ENCODE assay signal across 21 mouse cellular contexts in genomic region chr2:131477917-131478316, GRCm38 (mm10).
"Had no signal": no experiment of that assay in that cellular context is flagged by ENCODE, and none has a peak within 500 bp of the region (broad histone marks: within the 10 kb centered on the region; RNA-seq: fewer than 3 reads in every experiment).

No protein-coding gene starts in this region.

- H3K36me3 ChIP-seq: limb, embryonic 13.5 days; liver, embryonic 12.5 days; liver, embryonic 15.5 days; lung, embryonic 15.5 days; midbrain, embryonic 10.5 days; neural tube, embryonic 13.5 days; stomach, embryonic 15.5 days had no signal

- H3K4me3 ChIP-seq: limb, embryonic 13.5 days; liver, embryonic 12.5 days; liver, embryonic 15.5 days; lung, embryonic 15.5 days; megakaryocyte, embryonic 14.5 days; midbrain, embryonic 10.5 days; neural tube, embryonic 13.5 days; stomach, embryonic 15.5 days had no signal

- H3K27me3 ChIP-seq: limb, embryonic 13.5 days; lung, embryonic 15.5 days; neural tube, embryonic 13.5 days; stomach, embryonic 15.5 days had no signal

- H3K4me2 ChIP-seq: limb, embryonic 13.5 days; liver, embryonic 12.5 days; liver, embryonic 15.5 days; lung, embryonic 15.5 days; neural tube, embryonic 13.5 days; stomach, embryonic 15.5 days had no signal

- H3K9ac ChIP-seq: limb, embryonic 13.5 days; liver, embryonic 12.5 days; liver, embryonic 15.5 days; lung, embryonic 15.5 days; neural tube, embryonic 13.5 days; stomach, embryonic 15.5 days had no signal

- H3K27ac ChIP-seq: limb, embryonic 13.5 days; liver, embryonic 12.5 days; liver, embryonic 15.5 days; lung, embryonic 15.5 days; midbrain, embryonic 10.5 days; neural tube, embryonic 13.5 days; stomach, embryonic 15.5 days had no signal

- ATAC-seq: liver, embryonic 12.5 days had no signal

- H3K4me1 ChIP-seq: liver, embryonic 12.5 days; liver, embryonic 15.5 days; lung, embryonic 15.5 days; midbrain, embryonic 10.5 days; neural tube, embryonic 13.5 days; stomach, embryonic 15.5 days had no signal

- H3K9me3 ChIP-seq: limb, embryonic 13.5 days; liver, embryonic 12.5 days; liver, embryonic 15.5 days; lung, embryonic 15.5 days; midbrain, embryonic 10.5 days; neural tube, embryonic 13.5 days; stomach, embryonic 15.5 days had no signal

- DNase-seq: kidney, adult 11 months; kidney, postnatal 14 days; kidney, postnatal 4 days; left cerebral cortex, postnatal 4 days; liver; lung, adult 18-20 months; lung, postnatal 10 days; lung, postnatal 36 days; midbrain, embryonic 14.5 days; retina, postnatal 1 day; right cerebral cortex, postnatal 25 days; spleen, adult 18-20 months; thymus, postnatal 25 days had no signal
